Mouse (Mus musculus) ES-E14 (cell line): Measurements from ENCODE around the gene Tmem190.

Experiments used
- CHD2 ChIP-seq: IDR thresholded peaks from 2 replicates; pipeline ENCODE4 v1.6.1; 2014; ENCODE audit warnings: mild to moderate bottlenecking, low read depth, low read length, inconsistent platforms
- HCFC1 ChIP-seq: IDR thresholded peaks from 2 replicates; pipeline ENCODE4 v1.6.1; 2012; ENCODE audit warnings: low read length, inconsistent platforms, borderline replicate concordance; ENCODE audit not compliant: insufficient read depth
- MAFK ChIP-seq: IDR thresholded peaks from 2 replicates; pipeline ENCODE4 v1.6.1; 2014; ENCODE audit warnings: mild to moderate bottlenecking, low read depth, low read length, inconsistent platforms; ENCODE audit not compliant: insufficient read depth
- ZC3H11A ChIP-seq: IDR thresholded peaks from 2 replicates; pipeline ENCODE4 v1.6.1; 2012; ENCODE audit warnings: low read depth, mild to moderate bottlenecking, inconsistent platforms, low read length, borderline replicate concordance
- ZNF384 ChIP-seq: IDR thresholded peaks from 2 replicates; pipeline ENCODE4 v1.6.1; 2012; ENCODE audit warnings: low read depth, low read length, inconsistent platforms

- no peak for TF ChIP-seq MAFK
- TF ChIP-seq HCFC1, result no peak
- TF ChIP-seq ZC3H11A, result no peak
- TF ChIP-seq ZNF384, result no peak
- no peak for TF ChIP-seq CHD2
Measured at GRCm38 (mm10) chr7:4771202-4771601, 11.5 kb upstream of the Tmem190 start, which contains the start of gene Fam71e2.
